10 mouse cellular contexts compared by ENCODE assay signal in the genomic region with DNA sequence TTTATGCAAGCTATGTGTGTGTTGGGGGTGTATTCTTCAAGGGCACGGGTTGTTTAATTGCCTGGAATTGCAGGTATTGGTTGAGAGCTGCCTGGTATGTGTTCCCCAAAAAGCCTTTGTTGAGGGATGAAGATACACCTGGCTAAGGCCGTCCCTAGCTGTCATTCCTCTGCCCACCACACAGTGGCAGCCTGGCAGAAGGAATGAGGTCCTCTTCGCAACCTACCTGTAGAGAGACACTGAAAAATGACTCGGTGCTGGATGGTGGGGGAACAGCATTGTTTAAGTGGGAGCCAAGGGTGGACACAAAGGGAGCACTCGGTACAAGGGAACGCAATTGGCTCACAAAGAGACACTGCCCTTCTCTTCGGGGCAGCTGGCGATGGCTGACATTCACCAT. TPM values are rescaled to one million over a fixed set of nuclear protein-coding genes. Genes with fewer than 3 reads are reported as not detected.
A peak's percentile ranks its signal among the peaks of the same experiment; 100 is the strongest.
DNase-seq lines count a peak whose midpoint lies in the region; ATAC-seq and TF ChIP-seq lines count a peak whose summit lies in the region.
"Had no signal": no experiment of that assay in that cellular context is flagged by ENCODE, and none has a peak within 500 bp of the region (broad histone marks: within the 10 kb centered on the region; RNA-seq: fewer than 3 reads in every experiment).

No protein-coding gene starts in this region.

- peak; percentile 47 for DNase-seq in forebrain, postnatal 0 days
- no peak for DNase-seq in neural tube, embryonic 11.5 days (ENCODE audit: low spot score)
- no peak for DNase-seq in neural tube, embryonic 10.5 days (ENCODE audit: extremely low spot score, low spot score)
- peak; percentile 79 to 82 for DNase-seq in cerebellum, postnatal 10 days
- peak; percentile 56 for DNase-seq in kidney, adult 18-20 months

- no peaks in the 10 kb centered on the region for H3K9me3 ChIP-seq in forebrain, postnatal 0 days (ENCODE audit: low read length)
- H3K9me3 ChIP-seq in forebrain, embryonic 16.5 days (ENCODE audit: control insufficient read depth, low read length), result no peaks in the 10 kb centered on the region
- no peaks in the 10 kb centered on the region for H3K9me3 ChIP-seq in neural tube, embryonic 11.5 days (ENCODE audit: control insufficient read depth, low read length)
- H3K9me3 ChIP-seq in midbrain, embryonic 16.5 days (replicated peaks; ENCODE audit: control insufficient read depth, low read length, poor library complexity, severe bottlenecking), result no peaks in the 10 kb centered on the region
- H3K9me3 ChIP-seq: heart, embryonic 13.5 days had no signal

- peak; percentile 68 for ATAC-seq in forebrain, postnatal 0 days
- ATAC-seq in forebrain, embryonic 16.5 days, result no peak; the same call in 1 of the 2 replicates
- peak; percentile 45; the same call in 1 of the 2 replicates for ATAC-seq in neural tube, embryonic 11.5 days (ENCODE audit: insufficient read depth, low FRiP score, low TSS enrichment)
- ATAC-seq in midbrain, embryonic 16.5 days, result peak; percentile 75
- no peak for ATAC-seq in inflammation-experienced regulatory T-cells, adult 6 months

- 29% methylated on average over 8 of the region's 8 CpGs for WGBS in forebrain, postnatal 0 days
- WGBS in forebrain, embryonic 16.5 days, result 36% methylated on average over 8 of the region's 8 CpGs
- 34% methylated on average over 8 of the region's 8 CpGs for WGBS in neural tube, embryonic 11.5 days
- WGBS in midbrain, embryonic 16.5 days, result 35% methylated on average over 8 of the region's 8 CpGs

- TF ChIP-seq CTCF in forebrain, postnatal 0 days (IDR thresholded peaks at IDR 0.05; ENCODE audit: low read depth), result peak; percentile 82

- H3K9ac ChIP-seq in forebrain, postnatal 0 days, result no peak overlapping the region
- H3K9ac ChIP-seq in forebrain, embryonic 16.5 days (replicated peaks; ENCODE audit: low read depth, low read length), result no peak overlapping the region
- no peak overlapping the region for H3K9ac ChIP-seq in neural tube, embryonic 11.5 days (ENCODE audit: low read length)
- no peak overlapping the region for H3K9ac ChIP-seq in midbrain, embryonic 16.5 days (ENCODE audit: low read depth, low read length)
- H3K9ac ChIP-seq: heart, embryonic 13.5 days had no signal

- no peak overlapping the region for H3K27ac ChIP-seq in forebrain, postnatal 0 days (ENCODE audit: low read depth, low read length)
- no peak overlapping the region for H3K27ac ChIP-seq in forebrain, embryonic 16.5 days (ENCODE audit: low read length)
- H3K27ac ChIP-seq in neural tube, embryonic 11.5 days (ENCODE audit: low read depth, low read length), result no peak overlapping the region
- H3K27ac ChIP-seq in midbrain, embryonic 16.5 days (ENCODE audit: low read length), result no peak overlapping the region
- H3K27ac ChIP-seq: heart, embryonic 13.5 days had no signal

- no peak overlapping the region for H3K4me2 ChIP-seq in forebrain, postnatal 0 days (ENCODE audit: low read depth)
- H3K4me2 ChIP-seq in forebrain, embryonic 16.5 days (ENCODE audit: low read length), result no peak overlapping the region
- H3K4me2 ChIP-seq in neural tube, embryonic 11.5 days (ENCODE audit: low read depth), result no peak overlapping the region
- H3K4me2 ChIP-seq in midbrain, embryonic 16.5 days (ENCODE audit: low read length), result no peak overlapping the region
- H3K4me2 ChIP-seq: heart, embryonic 13.5 days had no signal

- no peaks in the 10 kb centered on the region for H3K4me1 ChIP-seq in forebrain, postnatal 0 days (ENCODE audit: insufficient read depth)
- peaks cover 5% of the 10 kb centered on the region; the same call in 1 of the 2 replicates for H3K4me1 ChIP-seq in forebrain, embryonic 16.5 days (replicated peaks; ENCODE audit: control insufficient read depth, insufficient read depth, low read length)
- H3K4me1 ChIP-seq in neural tube, embryonic 11.5 days (ENCODE audit: control insufficient read depth, insufficient read depth, low read length), result no peaks in the 10 kb centered on the region
- no peaks in the 10 kb centered on the region for H3K4me1 ChIP-seq in midbrain, embryonic 16.5 days (ENCODE audit: control insufficient read depth, insufficient read depth, low read length)
- H3K4me1 ChIP-seq: heart, embryonic 13.5 days had no signal

- H3K36me3 ChIP-seq in forebrain, postnatal 0 days (ENCODE audit: insufficient read depth), result peaks cover 12% of the 10 kb centered on the region
- peaks cover 3% of the 10 kb centered on the region; the same call in 1 of the 2 replicates for H3K36me3 ChIP-seq in forebrain, embryonic 16.5 days (ENCODE audit: control insufficient read depth, insufficient read depth)
- no peaks in the 10 kb centered on the region for H3K36me3 ChIP-seq in neural tube, embryonic 11.5 days (ENCODE audit: control insufficient read depth, insufficient read depth, low read length)
- peaks cover 8% of the 10 kb centered on the region; the same call in 1 of the 2 replicates for H3K36me3 ChIP-seq in midbrain, embryonic 16.5 days (ENCODE audit: control insufficient read depth, insufficient read depth, low read length)
- H3K36me3 ChIP-seq: heart, embryonic 13.5 days had no signal

- H3K27me3 ChIP-seq in forebrain, postnatal 0 days (ENCODE audit: insufficient read depth, low read length), result no peaks in the 10 kb centered on the region
- no peaks in the 10 kb centered on the region for H3K27me3 ChIP-seq in forebrain, embryonic 16.5 days (replicated peaks; ENCODE audit: control insufficient read depth, insufficient read depth, low read length)
- no peaks in the 10 kb centered on the region for H3K27me3 ChIP-seq in neural tube, embryonic 11.5 days (ENCODE audit: control insufficient read depth, insufficient read depth, low read length)
- no peaks in the 10 kb centered on the region for H3K27me3 ChIP-seq in midbrain, embryonic 16.5 days (ENCODE audit: control insufficient read depth, insufficient read depth, low read depth, low read length)

- no peak overlapping the region for H3K4me3 ChIP-seq in forebrain, postnatal 0 days (ENCODE audit: low read depth, low read length)
- no peak overlapping the region for H3K4me3 ChIP-seq in forebrain, embryonic 16.5 days (replicated peaks; ENCODE audit: low read length)
- no peak overlapping the region for H3K4me3 ChIP-seq in neural tube, embryonic 11.5 days (ENCODE audit: low read depth, low read length)
- no peak overlapping the region for H3K4me3 ChIP-seq in midbrain, embryonic 16.5 days (ENCODE audit: low read depth, low read length)
- H3K4me3 ChIP-seq: heart, embryonic 13.5 days had no signal

RNA-seq across cellular contexts. Expression of gene Tmem51, which starts 29.2 kb away (rescaled TPM):
- total RNA-seq in forebrain, postnatal 0 days (2014; rRNA removed), result 3.5 and 5.7 TPM in 2 replicates
- 6.1 and 7.4 TPM in 2 replicates for polyA plus RNA-seq in forebrain, postnatal 0 days (2015; fragmentation: Nextera tagmentation; extraction: Ambion mirVana)
- polyA plus RNA-seq in forebrain, embryonic 16.5 days (2015; fragmentation: Nextera tagmentation; extraction: Ambion mirVana), result 6.5 and 8.6 TPM in 2 replicates
- 5.1 and 8.0 TPM in 2 replicates for polyA plus RNA-seq in neural tube, embryonic 11.5 days (2014; fragmentation: Nextera tagmentation; extraction: Ambion mirVana)
- 6.9 and 7.1 TPM in 2 replicates for polyA plus RNA-seq in midbrain, embryonic 16.5 days (2015; fragmentation: Nextera tagmentation; extraction: Ambion mirVana)
- 1 to 10 TPM in 1 of 3 experiments, under 1 TPM in 2; 0.17 to 1.4 (median 0.50) TPM for polyA plus RNA-seq in inflammation-experienced regulatory T-cells, adult 6 months (2017; shearing (Covaris generic))
- total RNA-seq: MEL had no signal

Comparison
In these comparisons a context has a peak if more than half of its experiments do, and no peak if none do; other contexts are left out.
1. ATAC-seq: peak in forebrain, postnatal 0 days (single experiment), neural tube, embryonic 11.5 days (single experiment) and midbrain, embryonic 16.5 days (single experiment); none in forebrain, embryonic 16.5 days (single experiment) and inflammation-experienced regulatory T-cells, adult 6 months (single experiment).
2. DNase-seq: peak in forebrain, postnatal 0 days (single experiment), cerebellum, postnatal 10 days (2 of 2) and kidney, adult 18-20 months (single experiment); none in neural tube, embryonic 11.5 days (single experiment) and neural tube, embryonic 10.5 days (single experiment).